9 mouse cellular contexts compared by ENCODE assay signal in the genomic region with DNA sequence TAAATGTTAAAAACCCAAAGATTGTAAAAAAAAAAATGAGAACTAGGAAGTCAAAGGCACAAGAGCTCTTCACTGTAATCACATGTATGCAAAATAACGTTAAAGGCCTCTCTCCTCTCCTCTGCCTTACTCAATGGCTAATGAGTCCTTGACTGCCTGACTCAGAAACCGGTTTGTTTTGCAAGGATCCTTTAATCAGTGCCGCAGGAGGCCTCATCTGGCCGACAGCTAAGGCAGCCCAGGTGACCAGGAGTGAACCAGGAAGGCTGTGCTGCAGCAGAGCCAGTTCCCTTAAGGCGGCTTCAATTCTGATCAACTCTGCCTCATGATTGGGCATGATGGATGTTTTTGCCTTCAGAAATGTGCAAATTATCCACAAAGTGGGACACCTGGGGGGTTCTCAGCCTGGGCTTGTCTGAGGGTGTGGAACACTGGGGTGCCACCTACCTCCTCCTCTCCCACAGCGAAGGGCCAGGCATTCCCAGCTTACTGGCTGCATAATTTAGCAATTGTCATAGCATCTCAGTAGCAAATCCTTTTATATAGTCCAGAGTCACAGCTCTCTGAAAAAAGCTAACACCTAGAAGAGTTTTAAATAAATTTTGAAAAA. TPM values are rescaled to one million over a fixed set of nuclear protein-coding genes. Genes with fewer than 3 reads are reported as not detected.
A peak's percentile ranks its signal among the peaks of the same experiment; 100 is the strongest.
DNase-seq lines count a peak whose midpoint lies in the region; ATAC-seq lines count a peak whose summit lies in the region.
"Had no signal": no experiment of that assay in that cellular context is flagged by ENCODE, and none has a peak within 500 bp of the region (broad histone marks: within the 10 kb centered on the region; RNA-seq: fewer than 3 reads in every experiment).

No protein-coding gene starts in this region.

- no peaks in the 10 kb centered on the region for H3K9me3 ChIP-seq in forebrain, embryonic 14.5 days (replicated peaks; ENCODE audit: control insufficient read depth, low read length)
- no peaks in the 10 kb centered on the region for H3K9me3 ChIP-seq in forebrain, embryonic 15.5 days
- H3K9me3 ChIP-seq in liver, embryonic 11.5 days (ENCODE audit: control insufficient read depth, low read length) = no peaks in the 10 kb centered on the region

- no peak for DNase-seq in forebrain, embryonic 14.5 days (ENCODE audit: low spot score)
- peak; percentile 68 for DNase-seq in R1 (ENCODE audit: low read depth, low spot score)
- peak; percentile 93 for DNase-seq in fat pad, adult 2 months (ENCODE audit: extremely low read depth, low read depth, low spot score)
- peak; percentile 53 for DNase-seq in lung, postnatal 10 days
- no peak for DNase-seq in T-cell, adult 2 months (ENCODE audit: low spot score)
- DNase-seq in liver, embryonic 11.5 days (ENCODE audit: low spot score) = no peak

- H3K4me1 ChIP-seq in forebrain, embryonic 14.5 days (ENCODE audit: control insufficient read depth, insufficient read depth, low read length) = no peaks in the 10 kb centered on the region
- 0 out of 2 replicates have a peak, but pooled peaks cover 3% of the 10 kb centered on the region for H3K4me1 ChIP-seq in forebrain, embryonic 15.5 days
- peaks cover 4% of the 10 kb centered on the region for H3K4me1 ChIP-seq in liver, embryonic 11.5 days (replicated peaks; ENCODE audit: control insufficient read depth, insufficient read depth, low read length)

- no peak overlapping the region for H3K27ac ChIP-seq in forebrain, embryonic 14.5 days (ENCODE audit: low read depth, low read length)
- H3K27ac ChIP-seq in forebrain, embryonic 15.5 days (replicated peaks) = no peak overlapping the region
- H3K27ac ChIP-seq in liver, embryonic 11.5 days (ENCODE audit: low read depth, low read length) = no peak overlapping the region

- ATAC-seq in forebrain, embryonic 14.5 days = peak; percentile 23; the same call in 1 of the 2 replicates
- no peak for ATAC-seq in forebrain, embryonic 15.5 days (replicated peaks)
- ATAC-seq in monocyte, adult 5-6 weeks (replicated peaks; ENCODE audit: insufficient number of reproducible peaks, low FRiP score, low TSS enrichment, poor library complexity, severe bottlenecking) = no peak
- no peak for ATAC-seq in liver, embryonic 11.5 days (replicated peaks; ENCODE audit: low FRiP score)
- ATAC-seq: inflammation-experienced regulatory T-cells, adult 6 months had no signal

- no peaks in the 10 kb centered on the region for H3K36me3 ChIP-seq in forebrain, embryonic 14.5 days (ENCODE audit: control insufficient read depth, insufficient read depth, low read length)
- H3K36me3 ChIP-seq in forebrain, embryonic 15.5 days = no peaks in the 10 kb centered on the region
- no peaks in the 10 kb centered on the region for H3K36me3 ChIP-seq in liver, embryonic 11.5 days (ENCODE audit: control insufficient read depth, insufficient read depth, low read length)

- WGBS in forebrain, embryonic 14.5 days = 30% methylated on average over 6 of the region's 6 CpGs
- WGBS in forebrain, embryonic 15.5 days = 27% methylated on average over 6 of the region's 6 CpGs
- WGBS in liver, embryonic 11.5 days = 57% methylated on average over 6 of the region's 6 CpGs

- H3K27me3 ChIP-seq in forebrain, embryonic 14.5 days (replicated peaks; ENCODE audit: control insufficient read depth, insufficient read depth, low read length) = no peaks in the 10 kb centered on the region
- H3K27me3 ChIP-seq in forebrain, embryonic 15.5 days = no peaks in the 10 kb centered on the region
- H3K27me3 ChIP-seq in liver, embryonic 11.5 days (replicated peaks; ENCODE audit: control insufficient read depth, insufficient read depth, low read length) = no peaks in the 10 kb centered on the region

- no peak overlapping the region for H3K4me2 ChIP-seq in forebrain, embryonic 14.5 days (ENCODE audit: low read length)
- H3K4me2 ChIP-seq in forebrain, embryonic 15.5 days (replicated peaks) = no peak overlapping the region
- H3K4me2 ChIP-seq in liver, embryonic 11.5 days = no peak overlapping the region

- no peak overlapping the region for H3K9ac ChIP-seq in forebrain, embryonic 14.5 days (ENCODE audit: low read length)
- no peak overlapping the region for H3K9ac ChIP-seq in forebrain, embryonic 15.5 days (replicated peaks)
- no peak overlapping the region for H3K9ac ChIP-seq in liver, embryonic 11.5 days (ENCODE audit: low read depth, low read length)

- H3K4me3 ChIP-seq in forebrain, embryonic 14.5 days (ENCODE audit: low read depth, low read length) = no peak overlapping the region
- no peak overlapping the region for H3K4me3 ChIP-seq in forebrain, embryonic 15.5 days
- H3K4me3 ChIP-seq in liver, embryonic 11.5 days (ENCODE audit: low read depth, low read length) = no peak overlapping the region

RNA-seq across cellular contexts. Expression of a gene that starts 43.0 kb away (rescaled TPM):
- 21.6 and 27.8 TPM in 2 replicates for polyA plus RNA-seq in forebrain, embryonic 14.5 days (2014; fragmentation: Nextera tagmentation; extraction: Ambion mirVana)
- 22.2 TPM in 2 replicates for polyA plus RNA-seq in forebrain, embryonic 15.5 days (2015; fragmentation: Nextera tagmentation; extraction: Ambion mirVana)
- total RNA-seq in monocyte, adult 5-6 weeks (2017) = 77.3 to 125 TPM (median 112 TPM) in 3 replicates
- 38.2 and 40.0 TPM in 2 replicates for polyA plus RNA-seq in liver, embryonic 11.5 days (2014; fragmentation: Nextera tagmentation; extraction: Ambion mirVana)

Comparison
In these comparisons a context has a peak if more than half of its experiments do, and no peak if none do; other contexts are left out.
1. DNase-seq: peak in R1 (single experiment), fat pad, adult 2 months (single experiment) and lung, postnatal 10 days (single experiment); none in forebrain, embryonic 14.5 days (single experiment), T-cell, adult 2 months (single experiment) and liver, embryonic 11.5 days (single experiment).